8 mouse cellular contexts compared by ENCODE assay signal in the genomic region with DNA sequence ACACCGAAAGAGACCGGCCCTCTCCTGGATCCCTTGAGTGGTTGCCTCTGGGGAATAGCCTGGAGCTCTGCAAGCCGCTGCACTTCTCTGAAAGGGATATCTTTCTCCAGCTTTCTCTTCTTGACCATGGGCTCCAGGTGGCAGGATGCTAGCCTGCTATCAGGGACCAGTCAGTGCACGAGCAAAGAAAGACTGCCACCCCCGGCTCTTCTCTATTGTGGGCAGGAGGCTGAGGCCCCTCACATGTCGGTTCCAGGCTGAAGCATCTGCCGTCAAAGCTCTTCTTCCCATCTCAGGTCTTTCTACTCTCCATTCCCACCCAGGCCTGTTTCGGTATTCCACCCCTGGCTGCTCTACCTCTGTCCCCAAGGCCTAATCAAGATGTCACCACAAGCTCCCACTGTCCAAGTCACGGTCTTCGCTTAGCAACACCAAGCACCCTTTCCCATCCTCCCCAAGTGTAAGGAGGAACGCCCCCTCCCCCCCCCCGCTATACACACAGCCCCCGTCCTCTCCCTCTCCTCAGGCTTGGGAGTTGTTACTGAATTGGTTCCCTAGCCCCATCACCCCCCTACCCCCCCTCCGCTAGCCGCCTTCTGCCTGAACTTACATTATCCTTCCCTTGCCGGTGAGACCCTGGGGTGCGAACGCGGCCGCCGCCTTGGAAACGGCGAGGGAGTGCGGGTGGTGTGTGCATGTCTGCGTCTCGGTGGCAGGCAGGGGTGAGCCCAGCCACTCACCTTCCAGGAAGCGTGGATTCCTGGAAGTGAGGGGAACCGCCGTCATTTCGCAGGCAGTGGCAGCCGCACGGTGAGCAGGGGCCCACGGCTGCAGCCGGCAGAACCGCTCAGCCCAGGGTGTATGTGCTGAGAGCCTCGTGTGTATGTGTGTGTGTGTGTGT. TPM values are rescaled to one million over a fixed set of nuclear protein-coding genes. Genes with fewer than 3 reads are reported as not detected.
DNase-seq lines count a peak whose midpoint lies in the region; ATAC-seq and TF ChIP-seq lines count a peak whose summit lies in the region.

TSS of gene Ikzf4 (minus strand) at position 881 of the 901 bp plus-strand sequence.

- TF ChIP-seq POLR2A in lung, adult 2 months (IDR thresholded peaks at IDR 0.05; ENCODE audit: borderline replicate concordance, extremely low read depth, low read depth, low read length), result no peak

- TF ChIP-seq CTCF in lung, adult 2 months (IDR thresholded peaks at IDR 0.05; ENCODE audit: insufficient read depth, low read length), result no peak

- H3K9me3 ChIP-seq in embryonic facial prominence, embryonic 10.5 days, result no peaks in the 10 kb centered on the region
- H3K9me3 ChIP-seq in heart, embryonic 16.5 days (replicated peaks; ENCODE audit: control insufficient read depth, low read length), result no peaks in the 10 kb centered on the region

- peaks cover 22% of the 10 kb centered on the region for H3K27me3 ChIP-seq in embryonic facial prominence, embryonic 10.5 days (replicated peaks; ENCODE audit: low read depth, poor library complexity, severe bottlenecking)
- H3K27me3 ChIP-seq in heart, embryonic 16.5 days (ENCODE audit: control insufficient read depth, insufficient read depth, low read length), result peaks cover 5% of the 10 kb centered on the region; the same call in 1 of the 2 replicates

- peak within 1 kb of the TSS; percentile 66 for H3K4me3 ChIP-seq in embryonic facial prominence, embryonic 10.5 days
- peak within 1 kb of the TSS; percentile 58 for H3K4me3 ChIP-seq in heart, embryonic 16.5 days (ENCODE audit: low read length)
- H3K4me3 ChIP-seq in lung, adult 2 months (replicated peaks; ENCODE audit: extremely low read depth, low read depth, low read length), result peak within 1 kb of the TSS; percentile 69

- H3K36me3 ChIP-seq in embryonic facial prominence, embryonic 10.5 days (replicated peaks), result peaks cover 20% of the 10 kb centered on the region
- no peaks in the 10 kb centered on the region for H3K36me3 ChIP-seq in heart, embryonic 16.5 days (ENCODE audit: control insufficient read depth, insufficient read depth)

- peaks cover 39% of the 10 kb centered on the region for H3K4me1 ChIP-seq in embryonic facial prominence, embryonic 10.5 days
- H3K4me1 ChIP-seq in heart, embryonic 16.5 days (ENCODE audit: control insufficient read depth, insufficient read depth, low read length), result peaks cover 12% of the 10 kb centered on the region
- H3K4me1 ChIP-seq in lung, adult 2 months (ENCODE audit: control insufficient read depth, insufficient read depth, low read length), result no peaks in the 10 kb centered on the region

- peak within 1 kb of the TSS; percentile 89 for H3K4me2 ChIP-seq in heart, embryonic 16.5 days (ENCODE audit: low read depth, low read length)

- H3K27ac ChIP-seq in embryonic facial prominence, embryonic 10.5 days (replicated peaks), result peak within 1 kb of the TSS; percentile 83
- peak within 1 kb of the TSS; percentile 46; the same call in 1 of the 2 replicates for H3K27ac ChIP-seq in heart, embryonic 16.5 days (ENCODE audit: low read length)

- DNase-seq in CD4-positive helper T cell, adult 2 months (ENCODE audit: low read depth, low spot score), result peak; percentile 79
- peak; percentile 59 for DNase-seq in T-cell, adult 2 months (ENCODE audit: low spot score)
- DNase-seq in embryonic facial prominence, embryonic 10.5 days (ENCODE audit: low spot score), result peak; percentile 68
- DNase-seq in kidney, postnatal 4 days, result peak; percentile 63 to 73
- DNase-seq in lung, adult 2 months, result peak; percentile 49
- peak; percentile 61 for DNase-seq in retina, embryonic 14.5 days (ENCODE audit: low spot score)
- no peak for DNase-seq in c-Kit-positive CD71-positive TER-119-positive erythroid progenitor cells, embryonic 14.5 days (ENCODE audit: low spot score)

- 3% methylated on average over 36 of the region's 36 CpGs for WGBS in embryonic facial prominence, embryonic 10.5 days
- WGBS in heart, embryonic 16.5 days, result 4% methylated on average over 36 of the region's 36 CpGs
- WGBS in lung, adult 2 months, result 11% methylated on average over 36 of the region's 36 CpGs

- peak within 1 kb of the TSS; percentile 71 for H3K9ac ChIP-seq in heart, embryonic 16.5 days (ENCODE audit: low read length)

- peak; percentile 63 for ATAC-seq in heart, embryonic 16.5 days (replicated peaks; ENCODE audit: extremely low read depth, insufficient read depth, low FRiP score)

RNA-seq across cellular contexts. Expression of gene Ikzf4, which starts in this region (rescaled TPM):
- 2.9 and 3.5 TPM in 2 replicates for polyA plus RNA-seq in embryonic facial prominence, embryonic 10.5 days (2016; fragmentation: Nextera tagmentation; extraction: Ambion mirVana)
- 1.1 and 1.5 TPM in 2 replicates for polyA plus RNA-seq in heart, embryonic 16.5 days (2015; fragmentation: Nextera tagmentation; extraction: Ambion mirVana)
- polyA plus RNA-seq in lung, adult 2 months (2012; rRNA removed), result 2.7 and 4.4 TPM in 2 replicates
